Mouse (Mus musculus) myocyte (in vitro differentiated cells): ENCODE measurements at regions not wholly inside any gene's neighbourhood (a gene's known extent, or its start where the extent isn't known, plus 50 kb on each side); places are given as distances from the start of the nearest gene placed in this dataset.

Source experiments
- CEBPB ChIP-seq: IDR thresholded peaks from 2 replicates; pipeline ENCODE4 v1.6.1; 2011; ENCODE audit warnings: mild to moderate bottlenecking, moderate library complexity; ENCODE audit not compliant: poor library complexity, insufficient read depth, severe bottlenecking
- E2F4 ChIP-seq: IDR thresholded peaks from one replicate; pipeline ENCODE4 v1.6.1; 2011; ENCODE audit warnings: mild to moderate bottlenecking, control low read depth, moderate library complexity; ENCODE audit not compliant: insufficient read depth
- MAX ChIP-seq: IDR thresholded peaks from one replicate; pipeline ENCODE4 v1.6.1; 2011; ENCODE audit warnings: low read depth, mild to moderate bottlenecking, control low read depth
- MYOG ChIP-seq, 3 experiments: IDR thresholded peaks; one replicate each; pipeline ENCODE4 v1.6.1; 2011; ENCODE audit warnings: control low read depth in 2 of 3, low read depth in 2 of 3, mild to moderate bottlenecking in 2 of 3; ENCODE audit not compliant: insufficient read length in 2 of 3, control insufficient read depth in 1 of 3, insufficient read depth in 1 of 3
- POLR2A ChIP-seq: IDR thresholded peaks from one replicate; pipeline ENCODE4 v1.6.1; 2011; ENCODE audit warnings: low read depth, mild to moderate bottlenecking, control low read depth, moderate library complexity; ENCODE audit not compliant: insufficient read length
- POLR2AphosphoS2 ChIP-seq: IDR thresholded peaks from one replicate; pipeline ENCODE4 v1.6.1; 2011; ENCODE audit warnings: low read depth, control low read depth; ENCODE audit not compliant: insufficient read length

DNA sequence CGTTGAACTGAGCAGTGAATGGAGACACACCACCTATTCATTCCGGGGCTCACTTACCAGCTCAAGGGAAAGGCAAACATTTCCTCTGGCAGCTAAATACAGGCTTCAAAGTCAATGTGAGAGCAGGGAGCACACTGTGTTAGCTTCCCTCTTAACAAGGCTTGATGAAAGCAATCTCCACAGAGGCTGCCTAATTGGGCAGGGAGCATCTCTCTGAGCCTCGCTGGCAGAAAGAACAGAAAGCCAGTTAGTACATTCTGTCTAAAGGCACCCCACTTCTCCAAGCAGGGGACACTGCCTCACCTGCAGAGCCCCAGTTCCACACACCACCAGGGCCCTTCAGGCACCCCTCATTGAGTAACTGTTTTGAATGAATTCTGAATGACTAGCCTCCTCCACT, 488.8 kb upstream of the Jmjd1c start:
- TF ChIP-seq POLR2A, result no peak
- no peak for TF ChIP-seq E2F4
- no peak for TF ChIP-seq POLR2AphosphoS2
- TF ChIP-seq MYOG (IDR thresholded peaks at IDR 0.05; ENCODE audit: control insufficient read depth in 1 of 3, insufficient read depth in 1 of 3, insufficient read length in 2 of 3, low read depth in 2 of 3), result no peak
- TF ChIP-seq MAX, result no peak
- no peak for TF ChIP-seq CEBPB
